Mouse (Mus musculus) erythroblast, embryonic 14.5 days (primary cell): Measurements from ENCODE around the gene Pogz.

ENCODE experiments used
- GATA1 ChIP-seq: IDR thresholded peaks from 2 replicates; pipeline ENCODE4 v1.6.1; 2012; ENCODE audit warnings: low read length, inconsistent platforms, mixed read lengths
- TAL1 ChIP-seq: IDR thresholded peaks from 3 replicates; pipeline ENCODE4 v1.6.1; 2012; ENCODE audit warnings: low read length, inconsistent platforms, mixed read lengths

GRCm38 (mm10) chr3:94814063-94814462 is 23.3 kb upstream of the Pogz start:
- no peak for TF ChIP-seq GATA1
- no peak for TF ChIP-seq TAL1
